Mouse (Mus musculus) neutrophil, adult 5-6 weeks (primary cell): ENCODE data around the gene Naip5. TPM values are rescaled to one million over a fixed set of nuclear protein-coding genes. Genes with fewer than 3 reads are reported as not detected.
"Not testable (repeated sequence)": the region's sequence is repeated elsewhere in the genome, so short reads cannot be mapped to it uniquely, and the experiment has no call there.

Experiments
- ATAC-seq: fragments of 151-379, 151-347 bp; 2 replicates; pipeline ENCODE4 v1.8.0; 2017; ENCODE audit warnings: mild to moderate bottlenecking, moderate TSS enrichment; ENCODE audit not compliant: insufficient number of reproducible peaks, poor library complexity, low FRiP score, severe bottlenecking; ENCODE audit errors: extremely low read depth
- total RNA-seq: library from RNA; stranded (forward); fragments of 200-1000 nt; gene quantifications from 2 replicates; pipeline ENCODE4 v1.2.3, GENCODE M21; 2017

Naip5 gene
- total RNA-seq = 12.5 and 15.1 TPM in 2 replicates

DNA sequence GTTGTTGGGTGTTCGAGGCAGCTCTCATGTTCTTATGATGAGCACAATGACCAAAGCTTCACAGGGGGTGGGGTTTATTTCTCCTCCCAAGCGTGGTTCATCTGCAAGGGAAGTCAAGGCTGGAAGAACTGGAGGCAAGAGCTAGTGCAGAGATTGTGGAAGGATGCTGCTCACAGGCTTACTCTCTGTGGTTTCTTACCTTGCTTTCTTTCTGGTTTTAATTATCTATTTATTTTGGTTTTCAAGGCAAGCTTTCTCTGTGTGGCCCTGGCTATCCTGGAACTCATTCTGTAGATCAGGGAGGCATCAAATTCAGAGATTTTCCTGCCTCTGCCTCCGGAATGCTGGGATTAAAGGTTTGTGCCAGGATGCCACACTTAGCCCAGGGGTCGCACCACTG, at the start of gene Naip5:
TSS of gene Naip5 (minus strand) at position 101 of the 400 bp plus-strand sequence.
- not testable (repeated sequence) for ATAC-seq

- ATAC-seq = no peak
These were observed 38.5 kb upstream of the Naip5 start for GRCm38 (mm10) chr13:100284611-100285010.

- not testable (repeated sequence) for ATAC-seq
These were observed 25.5 kb upstream of the Naip5 start for GRCm38 (mm10) chr13:100271474-100272132.

GRCm38 (mm10) chr13:100256996-100257395, 10.9 kb upstream of the Naip5 start:
- ATAC-seq = not testable (repeated sequence)

DNA sequence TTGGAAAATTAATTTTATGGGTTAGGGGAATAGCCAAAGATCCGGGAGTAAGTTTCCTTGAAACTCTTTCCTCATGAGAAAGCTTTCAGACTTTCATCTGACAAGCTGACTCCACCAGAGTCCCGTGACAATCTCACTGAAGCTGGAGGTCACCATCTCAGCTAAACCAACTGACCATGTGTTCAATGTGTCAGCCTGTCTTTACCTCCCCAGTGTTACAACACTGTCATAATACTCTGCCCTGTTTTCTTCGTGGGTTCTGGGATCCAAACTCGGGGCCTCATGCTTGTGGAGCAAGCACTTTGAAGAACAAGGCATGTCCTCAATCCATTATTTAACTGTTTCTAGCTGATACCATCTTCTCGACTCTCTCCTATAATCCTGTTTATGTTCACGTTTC, 9.8 kb upstream of the Naip5 start:
- not testable (repeated sequence) for ATAC-seq

- ATAC-seq = not testable (repeated sequence)
These were observed 5.8 kb upstream of the Naip5 start for GRCm38 (mm10) chr13:100251897-100252296.

- peak; percentile 63 for ATAC-seq
These were observed 885 bp upstream of the Naip5 start for GRCm38 (mm10) chr13:100246896-100247519.

DNA sequence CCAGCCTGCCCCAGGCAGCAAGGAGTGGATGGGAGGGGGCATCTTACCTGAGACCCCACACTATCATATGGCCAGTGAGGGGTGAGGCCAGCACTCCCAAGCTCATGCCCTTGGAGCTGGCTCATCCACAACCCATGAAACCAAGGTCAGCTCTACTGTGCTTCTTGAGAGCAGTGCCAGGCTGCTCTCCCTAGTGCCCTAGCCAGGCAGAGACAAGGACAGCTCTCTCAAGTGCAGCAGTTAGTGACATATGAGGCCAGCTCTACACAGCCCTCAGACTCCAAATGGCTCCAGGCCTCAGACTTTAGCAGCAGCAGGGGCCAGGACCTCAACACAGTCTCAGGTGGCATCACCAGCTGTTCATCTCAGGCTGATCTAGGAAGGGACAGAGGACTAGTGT, 2.4 kb downstream of the Naip5 start:
- 0 out of 2 replicates have a peak, but pooled peaks have one; percentile 13 for ATAC-seq

- peak; percentile 31; the same call in 1 of the 2 replicates for ATAC-seq
These were observed 32.4 kb downstream of the Naip5 start for GRCm38 (mm10) chr13:100213683-100214082.

GRCm38 (mm10) chr13:100210540-100210939, 35.6 kb downstream of the Naip5 start:
- ATAC-seq = no peak

DNA sequence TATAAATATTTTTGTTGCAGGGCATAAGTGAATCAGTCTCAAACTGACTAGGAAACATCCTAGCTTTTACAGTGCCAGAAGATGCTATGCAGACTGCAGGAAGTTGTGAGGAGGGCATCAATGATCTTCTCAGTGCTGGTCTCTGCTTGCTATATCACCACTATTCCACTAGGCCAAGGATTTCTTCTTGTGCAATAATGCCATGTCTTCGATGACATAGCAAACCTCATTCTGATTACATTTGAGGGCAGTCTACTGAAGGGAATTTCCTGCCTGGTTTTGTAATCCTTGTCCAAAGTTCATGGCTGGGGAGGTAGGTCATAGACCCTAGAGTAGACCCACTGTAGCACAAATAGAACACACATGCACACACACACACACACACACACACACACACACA, 42.8 kb downstream of the Naip5 start:
- ATAC-seq = no peak

DNA sequence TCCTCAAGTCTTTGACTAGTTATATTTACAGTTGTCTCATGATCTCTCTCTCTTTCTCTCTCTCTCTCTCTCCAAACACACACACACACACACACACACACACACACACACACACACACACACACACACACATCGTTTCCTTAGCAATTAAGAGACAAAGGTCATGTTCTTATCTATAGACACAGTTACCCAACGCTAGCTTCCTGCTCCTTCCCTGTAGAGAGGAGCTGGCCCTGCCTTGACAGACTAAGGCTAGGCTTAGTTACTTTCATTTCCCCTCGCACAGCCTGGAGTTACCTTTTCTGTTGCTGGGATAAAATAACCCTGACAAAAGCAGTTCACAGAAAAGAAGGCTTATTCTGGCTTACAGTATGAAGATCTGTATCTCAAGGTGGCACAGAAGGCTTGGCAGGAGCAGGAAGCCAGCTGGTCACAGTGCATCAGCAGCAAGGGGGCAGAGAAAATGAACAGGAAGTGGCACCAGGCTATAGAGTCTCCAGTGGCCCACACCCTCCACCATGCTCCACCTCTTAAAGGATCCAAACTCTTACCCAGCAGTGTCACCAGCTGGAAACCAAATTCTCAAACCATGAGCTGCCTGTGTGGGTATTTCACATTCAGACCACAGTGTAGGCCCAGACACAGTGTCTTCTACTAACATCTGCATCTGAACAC, 44.3 kb downstream of the Naip5 start, which contains the start of gene Naip2:
TSS of gene Naip2 (minus strand) at position 434 of the 675 bp plus-strand sequence.
- peak; percentile 76 for ATAC-seq

GRCm38 (mm10) chr13:100200778-100201177, 45.3 kb downstream of the Naip5 start:
- no peak for ATAC-seq

DNA sequence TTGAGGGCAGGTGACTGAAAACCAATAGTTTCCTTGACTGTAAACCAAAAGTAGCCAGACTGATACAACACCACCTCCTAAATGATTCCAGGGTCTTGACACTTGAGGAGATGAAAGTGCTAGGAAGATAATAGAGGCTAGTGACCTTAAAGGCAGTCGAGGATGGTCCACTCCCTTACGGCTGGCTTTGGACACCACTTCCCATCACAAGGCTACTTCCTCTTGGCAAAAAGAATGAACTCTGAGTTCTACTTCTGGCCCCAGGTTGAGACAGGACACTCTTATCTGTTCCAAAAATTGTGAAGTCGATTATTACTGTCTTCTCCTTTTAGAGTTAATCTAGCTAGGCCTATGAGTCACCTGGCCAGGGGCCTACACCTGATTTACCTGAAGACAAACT, 50.7 kb downstream of the Naip5 start:
- no peak for ATAC-seq

GRCm38 (mm10) chr13:100183111-100183510, 63.0 kb downstream of the Naip5 start:
- ATAC-seq = peak; percentile 88

- not testable (repeated sequence) for ATAC-seq
These were observed 71.8 kb downstream of the Naip5 start for GRCm38 (mm10) chr13:100174360-100174759.

DNA sequence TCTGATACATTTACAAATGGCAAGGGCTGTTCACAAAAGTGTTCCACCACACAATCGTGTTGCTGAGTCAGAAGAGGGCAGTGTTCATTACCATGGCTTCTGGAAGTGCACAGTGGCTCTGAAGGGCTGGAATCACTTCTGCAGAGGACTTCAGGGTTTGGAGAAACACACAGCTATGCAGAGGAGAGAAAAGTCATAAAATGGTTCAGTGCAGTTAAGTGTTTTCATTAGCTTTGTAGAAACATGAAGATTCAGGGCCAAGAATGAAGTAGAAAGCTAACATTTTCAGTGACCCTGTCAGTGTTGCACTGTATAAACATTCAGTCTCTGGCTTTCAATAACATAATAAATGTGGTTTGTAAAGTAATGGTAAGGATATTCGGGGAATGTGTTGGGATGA, 79.7 kb downstream of the Naip5 start:
- ATAC-seq = not testable (repeated sequence)

GRCm38 (mm10) chr13:100162467-100162866, 83.7 kb downstream of the Naip5 start:
- not testable (repeated sequence) for ATAC-seq
